Mouse (Mus musculus): ENCODE data around the gene Umod. TPM values are rescaled to one million over a fixed set of nuclear protein-coding genes. Genes with fewer than 3 reads are reported as not detected.

The Umod gene
- total RNA-seq, 2 experiments from 2014 or later, result not detected

DNA sequence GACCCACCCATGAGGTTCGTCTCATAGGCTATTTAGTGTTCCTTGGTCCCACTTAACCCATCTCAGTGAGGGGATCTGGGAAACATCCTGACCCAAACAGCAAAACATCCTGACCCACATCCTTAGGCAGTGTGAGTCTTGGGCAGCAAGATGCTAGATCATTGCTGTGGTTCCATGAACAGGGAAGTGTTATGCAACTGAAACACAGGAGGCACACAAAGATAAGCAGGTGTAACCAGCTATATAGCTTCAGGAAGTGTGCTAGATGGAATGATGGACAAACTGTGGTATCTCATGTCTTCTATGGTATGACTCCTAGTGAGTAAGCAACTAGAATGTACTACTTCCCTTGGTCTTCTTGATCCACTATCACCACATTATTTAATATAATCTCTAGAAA is 37.1 kb downstream of the Umod start:
- no peak for DNase-seq

DNA sequence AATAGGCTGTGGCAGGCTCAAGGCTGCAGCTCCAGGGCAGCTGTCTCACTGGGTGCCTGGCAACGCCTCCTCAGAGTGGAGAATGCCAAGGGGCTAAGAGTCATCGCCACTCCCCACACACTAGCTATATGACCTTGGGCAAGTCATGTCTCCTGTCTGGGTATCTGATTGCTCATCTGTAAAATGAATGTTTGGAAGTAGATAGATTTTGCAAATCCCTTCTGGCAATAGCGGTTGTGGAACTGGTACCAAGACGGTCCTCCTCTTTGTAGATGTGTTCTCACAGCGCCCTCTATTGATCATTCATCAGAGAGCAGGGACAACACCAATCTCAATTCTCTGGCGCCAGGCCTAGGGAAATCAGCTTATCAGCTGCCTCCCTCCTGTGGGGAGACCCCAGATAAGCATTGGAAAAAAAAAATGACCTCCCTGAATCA is 51.9 kb downstream of the Umod start:
- peak; percentile 63 for DNase-seq

DNA sequence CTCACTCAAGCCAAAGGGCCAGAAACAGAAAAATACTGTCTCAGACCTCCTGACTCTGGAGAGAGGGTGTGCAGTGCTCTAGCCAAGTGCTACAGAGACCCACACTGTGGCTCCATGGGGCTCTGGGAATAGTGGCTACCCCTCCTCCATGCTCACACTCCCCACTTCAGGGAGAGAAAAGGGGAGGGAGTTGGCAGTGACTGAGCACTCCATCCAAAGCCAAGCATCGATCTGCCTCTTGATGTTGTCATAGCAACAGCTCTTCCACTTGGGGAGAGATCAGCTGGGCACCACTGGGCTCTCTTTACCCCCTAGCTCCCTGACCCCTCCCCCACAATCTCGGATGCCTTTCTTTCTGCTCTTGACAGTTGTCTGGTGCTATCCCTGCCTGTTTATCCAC is 58.4 kb downstream of the Umod start:
- DNase-seq, result no peak

DNA sequence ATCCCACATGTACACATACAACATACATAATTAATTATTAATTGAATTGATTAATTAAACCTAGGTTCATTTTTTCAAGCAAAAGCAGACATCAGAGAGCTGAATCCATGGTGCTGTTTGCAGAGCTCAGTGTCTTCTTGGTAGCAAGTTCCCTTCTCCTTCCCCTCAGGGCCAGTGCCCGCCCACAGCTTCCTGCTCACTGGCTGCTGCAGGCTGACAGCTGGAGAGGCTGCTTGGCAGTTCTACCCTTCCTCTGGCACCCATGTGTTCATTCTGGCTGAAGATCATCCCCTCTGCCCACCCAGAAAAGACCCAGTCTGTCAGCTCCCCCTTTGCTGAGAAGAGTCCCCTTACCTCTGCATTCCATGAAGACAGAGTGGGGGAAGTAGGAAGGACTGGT is 60.6 kb downstream of the Umod start:
- no peak for DNase-seq

Other genes starting within 250 kb of the Umod start
- gene Gp2, start 20.0 kb downstream of the Umod start, total RNA-seq (2021), result not detected
- 10 to 100 TPM in 1 of 2 experiments, 1 to 10 TPM in 1; 6.1 to 14.0 TPM for gene Acsm5, start 40.2 kb upstream of the Umod start, total RNA-seq (2021)
- under 1 TPM; 0.12 TPM for gene Pdilt, start 44.2 kb upstream of the Umod start, total RNA-seq (2021)
- gene Acsm2, start 75.1 kb upstream of the Umod start, total RNA-seq (2021), result under 1 TPM in 1 of 2 experiments, not detected in 1; 0.27 TPM
- 10 to 100 TPM in 1 of 2 experiments, 1 to 10 TPM in 1; 6.5 to 14.0 TPM for gene Acsm1, start 127.7 kb upstream of the Umod start, total RNA-seq (2021)
- not detected for gene Acsm4, start 210.7 kb upstream of the Umod start, total RNA-seq (2021)
- gene Thumpd1, start 241.5 kb upstream of the Umod start, total RNA-seq (2021), result 10 to 100 TPM; 30.7 to 32.3 TPM